Mouse (Mus musculus) stomach, postnatal 0 days (tissue): Measurements from ENCODE around the gene Zfp146. TPM values are rescaled to one million over a fixed set of nuclear protein-coding genes. Genes with fewer than 3 reads are reported as not detected.

Experiments used
- ATAC-seq: fragments of 200-750 bp; cut with Nextera tagmentation; 2 replicates; pipeline ENCODE4 v1.8.0; 2017; ENCODE audit not compliant: low FRiP score, low TSS enrichment
- DNase-seq: peaks from one replicate; pipeline ENCODE4 v3.0.0-alpha.2; 2016; ENCODE audit warnings: low spot score
- H3K27ac ChIP-seq: fragments of 300-500 bp; sonication (generic); replicated peaks from 2 replicates; pipeline ENCODE4 v1.5.1; 2014; ENCODE audit warnings: mild to moderate bottlenecking, control low read depth
- H3K27me3 ChIP-seq: fragments of 300-500 bp; sonication (generic); 2 replicates; pipeline ENCODE4 v1.6.1; 2014; ENCODE audit warnings: low read length; ENCODE audit not compliant: control insufficient read depth, insufficient read depth
- H3K36me3 ChIP-seq: fragments of 300-500 bp; sonication (generic); 2 replicates; pipeline ENCODE4 v1.6.1; 2014; ENCODE audit warnings: low read length, mixed read lengths; ENCODE audit not compliant: control insufficient read depth, insufficient read depth
- H3K4me1 ChIP-seq: fragments of 300-500 bp; sonication (generic); replicated peaks from 2 replicates; pipeline ENCODE4 v1.6.1; 2014; ENCODE audit warnings: antibody characterized with exemption; ENCODE audit not compliant: control insufficient read depth, insufficient read depth
- H3K4me2 ChIP-seq: fragments of 300-500 bp; sonication (generic); replicated peaks from 2 replicates; pipeline ENCODE4 v1.6.1; 2014; ENCODE audit warnings: low read depth, mild to moderate bottlenecking, control low read depth, moderate library complexity
- H3K4me3 ChIP-seq: fragments of 300-500 bp; sonication (generic); 2 replicates; pipeline ENCODE4 v1.5.1; 2014; ENCODE audit warnings: low read depth, low read length, control low read depth
- H3K9ac ChIP-seq: fragments of 300-500 bp; sonication (generic); 2 replicates; pipeline ENCODE4 v1.6.1; 2014; ENCODE audit warnings: mild to moderate bottlenecking, low read length, control low read depth, mixed read lengths
- H3K9me3 ChIP-seq: fragments of 300-500 bp; sonication (generic); 2 replicates; pipeline ENCODE4 v1.6.1; 2016; ENCODE audit warnings: low read length; ENCODE audit not compliant: control insufficient read depth
- CTCF ChIP-seq: IDR thresholded peaks from 2 replicates; pipeline ENCODE4 v1.5.1; 2016; ENCODE audit warnings: antibody characterized with exemption, low read depth, mild to moderate bottlenecking, moderate library complexity
- EP300 ChIP-seq: optimal IDR thresholded peaks from 2 replicates; pipeline ENCODE3; 2016; ENCODE audit warnings: antibody characterized with exemption
- WGBS: fragments of 180-500 bp; shearing (Covaris S2); extraction: QIAGEN DNeasy Blood & Tissue Kit; methylation state at CpG from one replicate; pipeline ENCODE4 v1.1.7; 2014; 5-methylcytosine and 5-hydroxymethylcytosine counted together
- polyA plus RNA-seq: library from polyadenylated mRNA; unstranded; fragments of >200 nt; fragmentation: Nextera tagmentation; extraction: Ambion mirVana; gene quantifications from 2 replicates; pipeline ENCODE4 v1.2.1, GENCODE M21; 2015

The Zfp146 gene
- polyA plus RNA-seq, 1 experiment from 2014 or later, result 5.4 TPM

DNA sequence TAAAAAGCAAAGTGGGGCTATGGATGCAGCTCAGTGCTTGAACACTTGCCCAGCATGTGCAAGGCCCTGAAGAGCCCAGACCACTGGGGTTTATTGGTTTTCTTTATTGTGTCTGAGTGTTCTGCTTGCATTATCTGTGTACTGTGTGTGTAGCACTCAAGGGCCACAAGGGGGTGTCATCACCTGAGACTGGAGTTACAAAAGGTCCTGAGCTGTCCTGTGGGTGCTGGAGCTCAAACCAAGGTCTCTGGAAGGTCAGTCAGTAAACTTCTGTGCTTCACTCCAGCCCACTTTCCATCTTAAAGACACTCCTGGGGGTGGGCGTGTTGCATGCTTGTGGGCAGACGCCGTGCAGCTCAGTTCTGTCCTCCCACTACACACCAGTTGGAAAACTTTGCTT is 14.0 kb downstream of the Zfp146 start:
- no peak overlapping the region for H3K4me2 ChIP-seq
- H3K9me3 ChIP-seq, result peaks cover 19% of the 10 kb centered on the region
- no peak overlapping the region for H3K27ac ChIP-seq
- H3K4me3 ChIP-seq, result no peak overlapping the region
- TF ChIP-seq CTCF, result no peak
- no peak for TF ChIP-seq EP300
- H3K4me1 ChIP-seq, result no peaks in the 10 kb centered on the region
- 100% methylated on average over 3 of the region's 3 CpGs for WGBS
- ATAC-seq (no peak), DNase-seq (no peak)
- H3K9ac ChIP-seq, result no peak overlapping the region
- peaks cover 16% of the 10 kb centered on the region for H3K36me3 ChIP-seq
- H3K27me3 ChIP-seq, result no peaks in the 10 kb centered on the region

GRCm38 (mm10) chr7:30154040-30154439 is 15.5 kb downstream of the Zfp146 start:
- 0 out of 2 replicates have a peak, but pooled peaks have one; percentile 11 for TF ChIP-seq CTCF
- no peak for TF ChIP-seq EP300
- peaks cover 6% of the 10 kb centered on the region for H3K36me3 ChIP-seq
- no peak overlapping the region for H3K4me3 ChIP-seq
- H3K27me3 ChIP-seq, result no peaks in the 10 kb centered on the region
- no peak overlapping the region for H3K27ac ChIP-seq
- DNase-seq (no peak), ATAC-seq (no peak)
- H3K4me1 ChIP-seq, result no peaks in the 10 kb centered on the region
- H3K4me2 ChIP-seq, result no peak overlapping the region
- 96% methylated on average over 1 of the region's 1 CpGs for WGBS
- no peak overlapping the region for H3K9ac ChIP-seq
- peaks cover 20% of the 10 kb centered on the region for H3K9me3 ChIP-seq

DNA sequence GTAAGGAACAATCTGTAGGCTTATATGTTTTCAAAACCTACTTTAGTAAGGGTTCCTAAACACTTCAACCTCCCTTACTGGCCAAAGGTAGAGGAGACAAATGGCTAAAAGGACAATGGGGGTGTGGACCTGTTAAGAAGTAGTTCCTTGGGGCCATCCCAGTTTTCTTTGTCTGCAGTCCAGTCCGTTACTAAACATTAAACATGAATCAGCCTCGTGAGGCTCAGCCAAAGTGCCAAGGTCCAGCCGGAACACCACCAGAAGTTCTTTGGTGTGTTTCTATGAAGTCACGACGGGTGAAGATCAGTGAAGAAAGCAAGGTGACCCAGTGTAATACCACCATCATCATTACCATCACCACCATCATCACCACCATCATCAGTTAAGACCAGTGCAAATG is 22.5 kb downstream of the Zfp146 start:
- Histone ChIP-seq H3K27me3 (no peaks in the 10 kb centered on the region), H3K27ac (no peak overlapping the region), H3K4me2 (no peak overlapping the region), H3K4me3 (no peak overlapping the region), H3K4me1 (no peaks in the 10 kb centered on the region), H3K9me3 (peaks cover 8% of the 10 kb centered on the region; the same call in 1 of the 2 replicates), H3K9ac (no peak overlapping the region), H3K36me3 (no peaks in the 10 kb centered on the region)
- WGBS, result 96% methylated on average over 5 of the region's 5 CpGs
- ATAC-seq (no peak), DNase-seq (no peak)
- TF ChIP-seq EP300 (no peak), CTCF (no peak)

DNA sequence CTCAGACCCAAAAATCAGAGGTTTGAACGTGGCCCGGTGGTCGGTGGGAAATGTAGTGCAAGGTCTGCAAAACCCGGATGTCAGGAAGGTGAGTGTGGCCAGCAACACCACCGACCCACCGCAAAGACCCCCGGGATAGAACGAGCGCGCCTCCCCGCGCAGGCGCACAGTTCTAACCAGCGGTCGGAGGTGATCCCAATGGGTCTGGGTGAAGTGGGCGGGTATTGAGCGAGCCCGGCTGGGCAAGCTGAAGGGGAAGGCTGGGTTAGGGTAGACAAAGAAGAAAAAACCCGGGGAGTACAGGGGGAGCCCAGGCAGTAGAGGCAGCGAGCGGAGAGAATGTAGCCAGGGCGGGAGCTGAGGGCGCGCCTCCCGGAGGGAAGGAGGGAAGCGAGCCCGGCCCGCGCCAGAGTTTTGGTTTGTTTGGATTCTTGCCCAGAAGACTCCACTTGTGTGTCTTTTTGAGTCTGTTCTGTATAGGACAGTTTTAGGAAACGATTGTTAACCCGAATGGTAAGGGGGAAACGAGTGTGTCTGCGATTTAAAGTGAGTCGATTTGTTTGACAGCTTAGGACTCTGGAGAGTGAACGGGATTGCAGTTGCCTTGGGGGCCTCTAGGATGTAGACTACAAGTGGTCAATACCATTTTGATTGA is 25.9 kb downstream of the Zfp146 start:
- 3% methylated on average over 35 of the region's 35 CpGs for WGBS
- Histone ChIP-seq H3K27me3 (no peaks in the 10 kb centered on the region), H3K4me2 (peak overlapping the region; percentile 67), H3K4me3 (peak overlapping the region; percentile 51), H3K27ac (peak overlapping the region; percentile 49), H3K9me3 (no peaks in the 10 kb centered on the region), H3K4me1 (no peaks in the 10 kb centered on the region), H3K36me3 (no peaks in the 10 kb centered on the region), H3K9ac (peak overlapping the region; percentile 59)
- TF ChIP-seq EP300, result no peak
- TF ChIP-seq CTCF, result 0 out of 2 replicates have a peak, but pooled peaks have one; percentile 3
- DNase-seq (peak; percentile 71), ATAC-seq (peak; percentile 87)

DNA sequence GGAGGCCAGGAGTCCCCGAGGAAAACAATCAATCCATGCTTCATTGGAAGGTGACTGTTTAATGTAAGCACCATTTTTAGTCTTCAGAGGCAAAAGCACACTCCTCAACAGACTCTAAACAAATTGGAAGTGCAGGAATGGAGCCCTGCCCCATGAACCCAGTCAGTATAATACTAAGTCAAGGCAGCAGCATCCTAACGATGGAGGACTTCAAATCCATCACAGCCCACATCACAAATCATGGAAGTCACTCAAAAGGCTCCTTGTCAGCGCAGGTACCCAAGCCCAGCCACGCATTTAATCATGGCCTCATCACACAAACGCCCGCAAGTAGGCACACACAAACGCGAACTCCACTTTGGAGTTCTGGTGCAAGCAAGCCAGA is 26.4 kb downstream of the Zfp146 start:
- peak overlapping the region; percentile 51 for H3K4me3 ChIP-seq
- H3K4me2 ChIP-seq, result peak overlapping the region; percentile 67
- 11% methylated on average over 8 of the region's 8 CpGs for WGBS
- H3K9me3 ChIP-seq, result no peaks in the 10 kb centered on the region
- H3K27ac ChIP-seq, result no peak overlapping the region; the same call in 1 of the 2 replicates
- no peaks in the 10 kb centered on the region for H3K36me3 ChIP-seq
- peak overlapping the region; percentile 59 for H3K9ac ChIP-seq
- ATAC-seq (no peak), DNase-seq (no peak)
- TF ChIP-seq EP300 (no peak), CTCF (no peak)
- H3K4me1 ChIP-seq, result no peaks in the 10 kb centered on the region
- no peaks in the 10 kb centered on the region for H3K27me3 ChIP-seq

GRCm38 (mm10) chr7:30136826-30137225 is 32.7 kb downstream of the Zfp146 start:
- H3K27ac ChIP-seq, result no peak overlapping the region
- no peaks in the 10 kb centered on the region for H3K4me1 ChIP-seq
- DNase-seq (no peak), ATAC-seq (no peak)
- H3K36me3 ChIP-seq, result 0 out of 2 replicates have a peak, but pooled peaks cover 4% of the 10 kb centered on the region
- WGBS, result 89% methylated on average over 10 of the region's 10 CpGs
- no peak overlapping the region for H3K4me3 ChIP-seq
- TF ChIP-seq CTCF (no peak), EP300 (no peak)
- no peaks in the 10 kb centered on the region for H3K9me3 ChIP-seq
- no peaks in the 10 kb centered on the region for H3K27me3 ChIP-seq
- H3K4me2 ChIP-seq, result no peak overlapping the region
- H3K9ac ChIP-seq, result no peak overlapping the region
